Mouse (Mus musculus): ENCODE data around the gene Ift88. TPM values are rescaled to one million over a fixed set of nuclear protein-coding genes. Genes with fewer than 3 reads are reported as not detected.
A peak's percentile ranks its signal among the peaks of the same experiment; 100 is the strongest.

Gene Ift88
- 5.4 and 6.0 TPM in 2 replicates for polyA plus RNA-seq (2014; fragmentation: Nextera tagmentation; extraction: Ambion mirVana)

DNA sequence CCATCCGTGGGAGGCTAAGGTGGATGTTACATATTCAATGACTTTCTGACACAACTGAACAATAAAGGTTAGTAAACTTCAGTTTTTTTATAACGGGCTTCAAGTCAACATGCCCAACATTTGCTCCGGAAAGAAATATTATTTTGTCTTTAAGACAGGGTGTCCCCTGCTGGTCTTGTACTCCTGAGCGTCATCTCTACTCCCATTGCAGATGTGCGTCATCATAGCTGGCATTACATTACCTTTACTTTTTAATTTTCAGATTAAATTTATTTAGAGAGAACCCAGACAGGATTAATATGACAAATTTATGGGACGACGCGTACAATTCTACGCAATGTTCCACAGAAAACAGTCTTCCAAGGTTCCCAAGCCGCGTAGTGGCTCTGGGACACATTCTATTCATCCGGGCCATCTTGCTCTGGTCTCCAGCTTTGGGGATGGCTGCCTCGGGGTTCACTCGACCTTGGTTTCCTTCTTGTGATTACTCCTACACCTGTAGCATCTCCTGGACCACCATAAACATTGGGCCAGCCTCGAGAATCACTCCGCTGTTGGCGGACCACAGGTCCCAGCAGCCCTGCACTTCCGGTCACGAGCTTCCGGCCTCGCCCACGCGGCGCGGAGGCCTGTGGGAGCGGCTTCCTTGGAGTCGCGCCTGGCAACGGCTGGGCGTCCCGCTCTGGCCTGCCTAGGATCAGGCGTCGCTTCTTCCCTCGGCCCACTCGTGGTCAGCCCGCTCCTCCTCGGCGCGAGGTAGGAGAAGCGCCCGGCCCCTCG, at the start of gene Ift88:
Gene Ift88, plus strand, starts transcription at position 631 of the 780 bp plus-strand sequence.
- H3K4me2 ChIP-seq, result peak within 1 kb of the TSS; percentile 93
- no peaks in the 10 kb centered on the region for H3K27me3 ChIP-seq (replicated peaks; ENCODE audit: control insufficient read depth, insufficient read depth, low read length)
- 4% methylated on average over 42 of the region's 42 CpGs for WGBS
- peak within 1 kb of the TSS; percentile 76 for H3K9ac ChIP-seq (ENCODE audit: low read depth, low read length)
- H3K9me3 ChIP-seq (ENCODE audit: control insufficient read depth, low read length), result no peaks in the 10 kb centered on the region
- H3K4me3 ChIP-seq (ENCODE audit: low read depth, low read length), result peak within 1 kb of the TSS; percentile 95
- H3K27ac ChIP-seq (ENCODE audit: low read depth, low read length), result peak within 1 kb of the TSS; percentile 32; the same call in 1 of the 2 replicates
- no peaks in the 10 kb centered on the region for H3K4me1 ChIP-seq (replicated peaks; ENCODE audit: control insufficient read depth, insufficient read depth, low read length)
- H3K36me3 ChIP-seq (ENCODE audit: control insufficient read depth, insufficient read depth, low read length), result no peaks in the 10 kb centered on the region
- peak; percentile 99 for ATAC-seq (replicated peaks; ENCODE audit: low FRiP score)
- DNase-seq (ENCODE audit: low spot score), result peak; percentile 87

DNA sequence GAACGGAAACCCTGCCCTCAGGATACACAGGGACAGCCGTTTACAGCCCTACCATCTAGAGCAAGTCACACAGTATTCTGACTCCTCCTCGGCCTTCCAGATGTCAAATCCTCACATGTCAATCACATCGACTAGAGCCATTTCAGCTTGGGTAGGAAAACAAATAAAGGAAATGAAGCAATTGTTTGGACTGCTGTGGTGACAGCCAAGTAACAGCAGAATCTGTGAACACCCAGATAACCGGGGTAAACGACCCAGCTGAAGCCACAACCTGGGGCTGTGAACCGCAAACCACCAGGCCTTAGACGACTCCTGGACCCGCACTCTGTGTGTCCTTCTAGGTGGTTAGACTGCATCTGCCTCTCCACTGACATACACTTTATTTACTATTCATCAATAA, 48.7 kb upstream of the Ift88 start:
- H3K9ac ChIP-seq (ENCODE audit: low read depth, low read length), result no peak overlapping the region
- DNase-seq (ENCODE audit: low spot score) (no peak), ATAC-seq (replicated peaks; ENCODE audit: low FRiP score) (no peak; the same call in 1 of the 2 replicates)
- no peak overlapping the region for H3K4me2 ChIP-seq
- H3K27ac ChIP-seq (ENCODE audit: low read depth, low read length), result no peak overlapping the region
- H3K36me3 ChIP-seq (ENCODE audit: control insufficient read depth, insufficient read depth, low read length), result no peaks in the 10 kb centered on the region
- no peaks in the 10 kb centered on the region for H3K27me3 ChIP-seq (replicated peaks; ENCODE audit: control insufficient read depth, insufficient read depth, low read length)
- H3K4me3 ChIP-seq (ENCODE audit: low read depth, low read length), result no peak overlapping the region
- no peaks in the 10 kb centered on the region for H3K4me1 ChIP-seq (replicated peaks; ENCODE audit: control insufficient read depth, insufficient read depth, low read length)
- no peaks in the 10 kb centered on the region for H3K9me3 ChIP-seq (ENCODE audit: control insufficient read depth, low read length)
- 49% methylated on average over 9 of the region's 9 CpGs for WGBS

DNA sequence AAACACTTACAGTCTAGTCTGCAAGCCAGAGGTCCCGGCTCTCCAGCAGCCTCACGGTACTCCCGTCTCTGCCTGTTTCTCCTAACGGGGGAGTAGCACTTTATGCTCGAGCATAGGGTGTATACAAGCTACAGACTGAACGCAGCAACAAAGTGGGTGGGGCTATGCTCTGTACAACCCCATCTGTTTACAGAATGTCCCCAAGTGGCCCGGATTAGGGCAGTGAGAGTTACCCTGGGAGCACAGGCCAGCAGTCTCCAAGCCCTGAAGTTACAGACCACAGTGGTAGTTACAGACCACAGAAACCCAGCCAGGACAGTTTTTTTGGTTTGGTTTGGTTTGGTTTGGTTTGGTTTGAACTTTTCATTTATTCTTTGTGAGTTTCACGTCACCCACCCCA, 47.8 kb upstream of the Ift88 start:
- H3K4me3 ChIP-seq (ENCODE audit: low read depth, low read length), result no peak overlapping the region
- no peak overlapping the region for H3K4me2 ChIP-seq
- 71% methylated on average over 8 of the region's 8 CpGs for WGBS
- no peak overlapping the region for H3K27ac ChIP-seq (ENCODE audit: low read depth, low read length)
- H3K36me3 ChIP-seq (ENCODE audit: control insufficient read depth, insufficient read depth, low read length), result no peaks in the 10 kb centered on the region
- DNase-seq (ENCODE audit: low spot score) (no peak), ATAC-seq (replicated peaks; ENCODE audit: low FRiP score) (no peak)
- no peaks in the 10 kb centered on the region for H3K9me3 ChIP-seq (ENCODE audit: control insufficient read depth, low read length)
- H3K27me3 ChIP-seq (replicated peaks; ENCODE audit: control insufficient read depth, insufficient read depth, low read length), result no peaks in the 10 kb centered on the region
- no peak overlapping the region for H3K9ac ChIP-seq (ENCODE audit: low read depth, low read length)
- no peaks in the 10 kb centered on the region for H3K4me1 ChIP-seq (replicated peaks; ENCODE audit: control insufficient read depth, insufficient read depth, low read length)

DNA sequence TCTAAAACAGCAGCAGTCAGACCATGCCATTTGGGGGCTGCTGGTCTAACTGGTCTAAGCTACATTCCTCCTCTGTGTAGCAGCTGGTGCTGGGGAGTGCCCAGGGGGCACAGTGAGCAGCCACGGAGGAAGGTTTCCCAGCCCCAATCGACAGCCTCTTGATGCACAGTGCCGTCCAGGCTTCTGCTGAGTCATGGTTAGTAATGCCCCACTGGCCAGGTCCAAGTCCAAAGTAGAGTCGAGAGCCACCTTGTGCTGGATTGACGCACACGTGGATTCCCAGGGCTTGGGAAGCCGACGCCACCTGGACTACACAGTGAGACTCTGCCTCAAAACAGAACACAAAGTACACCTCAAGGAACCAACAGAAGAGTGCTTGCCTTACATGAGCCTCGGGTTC, 46.9 kb upstream of the Ift88 start:
- WGBS, result 76% methylated on average over 9 of the region's 9 CpGs

DNA sequence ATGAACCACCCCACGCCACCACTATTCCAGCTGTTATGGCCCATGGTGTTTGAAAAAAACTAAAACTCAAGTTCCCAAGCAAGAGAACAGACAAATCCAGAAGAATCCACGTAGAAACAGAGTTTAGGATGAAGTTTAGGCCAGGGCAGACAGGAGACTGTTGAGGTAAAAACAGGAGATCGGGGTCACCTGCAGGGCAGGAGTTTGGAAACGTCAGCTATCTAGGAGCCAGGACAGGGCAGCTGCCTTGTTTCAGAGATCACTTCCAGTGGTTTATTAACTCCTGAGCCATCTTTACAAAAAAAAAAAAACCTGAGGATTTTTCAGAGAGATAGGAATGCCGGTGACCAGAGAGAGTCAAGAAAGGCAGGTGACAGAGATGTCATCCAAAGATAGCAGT, 46.3 kb upstream of the Ift88 start:
- Histone ChIP-seq H3K27ac (ENCODE audit: low read depth, low read length) (no peak overlapping the region), H3K27me3 (replicated peaks; ENCODE audit: control insufficient read depth, insufficient read depth, low read length) (no peaks in the 10 kb centered on the region), H3K9me3 (ENCODE audit: control insufficient read depth, low read length) (no peaks in the 10 kb centered on the region), H3K36me3 (ENCODE audit: control insufficient read depth, insufficient read depth, low read length) (no peaks in the 10 kb centered on the region), H3K4me1 (replicated peaks; ENCODE audit: control insufficient read depth, insufficient read depth, low read length) (no peaks in the 10 kb centered on the region), H3K4me3 (ENCODE audit: low read depth, low read length) (no peak overlapping the region), H3K9ac (ENCODE audit: low read depth, low read length) (no peak overlapping the region), H3K4me2 (no peak overlapping the region)
- 75% methylated on average over 5 of the region's 5 CpGs for WGBS
- DNase-seq (ENCODE audit: low spot score), result no peak
- no peak for ATAC-seq (replicated peaks; ENCODE audit: low FRiP score)

More for the DNA sequence above, 46.9 kb upstream of the Ift88 start:
- H3K4me2 ChIP-seq, result no peak overlapping the region
- H3K4me3 ChIP-seq (ENCODE audit: low read depth, low read length), result no peak overlapping the region
- no peak for DNase-seq (ENCODE audit: low spot score)
- no peaks in the 10 kb centered on the region for H3K9me3 ChIP-seq (ENCODE audit: control insufficient read depth, low read length)
- no peaks in the 10 kb centered on the region for H3K36me3 ChIP-seq (ENCODE audit: control insufficient read depth, insufficient read depth, low read length)
- H3K9ac ChIP-seq (ENCODE audit: low read depth, low read length), result no peak overlapping the region
- no peaks in the 10 kb centered on the region for H3K27me3 ChIP-seq (replicated peaks; ENCODE audit: control insufficient read depth, insufficient read depth, low read length)
- H3K4me1 ChIP-seq (replicated peaks; ENCODE audit: control insufficient read depth, insufficient read depth, low read length), result no peaks in the 10 kb centered on the region
- H3K27ac ChIP-seq (ENCODE audit: low read depth, low read length), result no peak overlapping the region
- ATAC-seq (replicated peaks; ENCODE audit: low FRiP score), result no peak

DNA sequence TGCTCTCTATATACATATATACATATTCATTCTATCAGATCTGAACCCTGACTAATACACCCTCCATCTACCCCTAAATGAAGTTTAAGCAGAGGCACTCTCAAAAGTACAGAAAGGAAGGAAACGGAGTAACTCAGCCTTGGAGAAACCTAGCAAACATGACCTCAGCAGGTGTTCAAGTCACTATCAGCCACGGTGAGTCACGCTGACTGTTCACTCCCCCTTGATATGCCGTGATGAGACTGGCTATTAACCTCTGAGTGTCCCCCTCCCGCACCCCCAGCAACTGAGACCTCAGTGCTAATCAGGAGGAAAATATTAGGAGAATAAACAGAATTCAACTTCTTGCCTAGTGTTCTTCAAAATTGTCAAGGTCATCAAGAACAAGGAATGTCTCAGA, 38.2 kb upstream of the Ift88 start:
- H3K9me3 ChIP-seq (ENCODE audit: control insufficient read depth, low read length), result no peaks in the 10 kb centered on the region
- no peak overlapping the region for H3K4me2 ChIP-seq
- H3K4me1 ChIP-seq (replicated peaks; ENCODE audit: control insufficient read depth, insufficient read depth, low read length), result peaks cover 9% of the 10 kb centered on the region; the same call in 1 of the 2 replicates
- no peaks in the 10 kb centered on the region for H3K27me3 ChIP-seq (replicated peaks; ENCODE audit: control insufficient read depth, insufficient read depth, low read length)
- no peak overlapping the region for H3K27ac ChIP-seq (ENCODE audit: low read depth, low read length)
- no peak overlapping the region for H3K9ac ChIP-seq (ENCODE audit: low read depth, low read length)
- no peaks in the 10 kb centered on the region for H3K36me3 ChIP-seq (ENCODE audit: control insufficient read depth, insufficient read depth, low read length)
- H3K4me3 ChIP-seq (ENCODE audit: low read depth, low read length), result no peak overlapping the region
- 76% methylated on average over 5 of the region's 5 CpGs for WGBS
- no peak for DNase-seq (ENCODE audit: low spot score)
- ATAC-seq (replicated peaks; ENCODE audit: low FRiP score), result no peak

DNA sequence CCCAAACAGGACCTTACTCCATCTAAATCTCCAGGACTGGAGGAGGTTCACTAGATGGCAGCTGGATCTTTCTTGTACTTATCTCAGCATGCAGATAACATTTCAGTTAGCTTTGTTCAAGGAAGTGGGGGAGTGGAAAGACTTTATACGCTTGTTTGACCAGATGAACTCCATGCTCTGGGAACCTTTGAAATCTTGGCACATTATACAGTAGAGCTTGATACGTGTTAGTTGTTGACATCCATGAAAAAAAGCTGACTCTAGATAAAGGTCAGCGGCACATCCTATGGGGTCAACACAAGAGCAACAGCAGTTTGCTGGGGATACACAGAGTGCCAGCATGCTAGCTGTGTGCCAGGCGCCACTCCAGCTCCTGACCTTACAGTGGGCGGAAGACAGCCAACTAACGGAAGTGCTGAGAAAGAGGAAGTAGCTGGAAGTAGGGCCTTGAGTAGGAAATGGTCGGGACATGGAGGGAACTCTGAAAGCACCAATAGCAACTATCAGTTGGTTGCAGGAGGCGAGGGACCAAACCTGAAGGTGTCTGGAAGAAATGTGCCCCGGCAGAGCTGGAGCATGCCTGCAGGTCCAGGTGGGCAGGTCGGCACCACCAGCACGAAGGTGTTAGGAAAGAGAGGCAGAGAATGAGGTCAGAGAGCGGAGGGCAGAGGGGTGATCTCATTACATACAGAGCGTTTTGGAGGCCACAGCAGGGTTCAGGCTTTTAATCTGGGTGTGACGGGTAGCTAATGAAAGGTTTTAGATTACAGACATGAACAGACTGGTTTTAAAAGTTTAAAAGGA, 36.9 kb upstream of the Ift88 start:
- H3K9me3 ChIP-seq (ENCODE audit: control insufficient read depth, low read length), result no peaks in the 10 kb centered on the region
- H3K36me3 ChIP-seq (ENCODE audit: control insufficient read depth, insufficient read depth, low read length), result no peaks in the 10 kb centered on the region
- 48% methylated on average over 14 of the region's 14 CpGs for WGBS
- H3K4me1 ChIP-seq (replicated peaks; ENCODE audit: control insufficient read depth, insufficient read depth, low read length), result peaks cover 11% of the 10 kb centered on the region; the same call in 1 of the 2 replicates
- H3K9ac ChIP-seq (ENCODE audit: low read depth, low read length), result no peak overlapping the region
- H3K27ac ChIP-seq (ENCODE audit: low read depth, low read length), result no peak overlapping the region
- H3K4me2 ChIP-seq, result peak overlapping the region; percentile 17; the same call in 1 of the 2 replicates
- no peaks in the 10 kb centered on the region for H3K27me3 ChIP-seq (replicated peaks; ENCODE audit: control insufficient read depth, insufficient read depth, low read length)
- ATAC-seq (replicated peaks; ENCODE audit: low FRiP score), result no peak
- no peak overlapping the region for H3K4me3 ChIP-seq (ENCODE audit: low read depth, low read length)
- DNase-seq (ENCODE audit: low spot score), result no peak

DNA sequence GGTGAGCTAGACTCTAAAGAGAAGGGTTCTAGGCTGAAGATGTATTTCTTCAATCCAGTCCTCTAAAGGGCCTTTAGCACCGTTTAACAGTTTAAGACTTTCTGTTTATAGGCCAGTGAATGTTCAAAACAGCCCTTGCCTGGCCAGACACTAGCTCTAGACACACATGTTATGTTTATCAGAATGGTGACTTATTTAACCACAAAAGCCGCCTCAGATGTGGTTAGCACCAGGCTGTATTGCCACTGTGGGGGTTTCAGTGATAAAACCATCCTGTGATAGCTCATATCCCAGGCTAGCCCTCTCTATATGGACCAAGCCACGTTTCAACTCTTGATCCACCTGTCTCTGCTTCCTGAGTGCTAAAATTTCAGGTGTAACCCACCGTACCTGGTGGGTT, 32.2 kb upstream of the Ift88 start:
- no peak overlapping the region for H3K4me2 ChIP-seq
- ATAC-seq (replicated peaks; ENCODE audit: low FRiP score) (no peak), DNase-seq (ENCODE audit: low spot score) (no peak)
- no peaks in the 10 kb centered on the region for H3K36me3 ChIP-seq (ENCODE audit: control insufficient read depth, insufficient read depth, low read length)
- no peaks in the 10 kb centered on the region for H3K9me3 ChIP-seq (ENCODE audit: control insufficient read depth, low read length)
- no peaks in the 10 kb centered on the region for H3K27me3 ChIP-seq (replicated peaks; ENCODE audit: control insufficient read depth, insufficient read depth, low read length)
- H3K9ac ChIP-seq (ENCODE audit: low read depth, low read length), result no peak overlapping the region
- 51% methylated on average over 4 of the region's 4 CpGs for WGBS
- H3K4me1 ChIP-seq (replicated peaks; ENCODE audit: control insufficient read depth, insufficient read depth, low read length), result peaks cover 11% of the 10 kb centered on the region; the same call in 1 of the 2 replicates
- H3K27ac ChIP-seq (ENCODE audit: low read depth, low read length), result no peak overlapping the region
- H3K4me3 ChIP-seq (ENCODE audit: low read depth, low read length), result no peak overlapping the region
